ENCODE assay signal across 10 mouse cellular contexts in the genomic region with DNA sequence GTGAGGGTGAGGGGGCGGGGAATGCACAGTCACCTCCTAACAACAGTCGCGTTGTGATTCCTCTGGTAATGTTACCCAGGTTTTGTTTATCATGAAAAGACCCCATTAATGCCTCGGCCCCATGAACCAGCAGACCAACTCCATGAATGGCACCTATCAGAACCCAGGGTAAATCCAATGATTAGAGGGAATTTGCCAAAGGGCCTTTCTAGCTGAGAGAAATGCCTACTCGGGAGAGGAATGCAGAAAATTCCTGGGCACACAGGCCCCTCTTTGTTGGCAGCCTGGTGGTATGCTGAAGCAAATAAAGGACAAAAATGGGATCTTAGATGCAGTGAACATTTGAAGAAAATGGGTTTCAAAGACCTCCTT. TPM values are rescaled to one million over a fixed set of nuclear protein-coding genes. Genes with fewer than 3 reads are reported as not detected.
DNase-seq lines count a peak whose midpoint lies in the region; ATAC-seq and TF ChIP-seq lines count a peak whose summit lies in the region.
"Had no signal": no experiment of that assay in that cellular context is flagged by ENCODE, and none has a peak within 500 bp of the region (broad histone marks: within the 10 kb centered on the region; RNA-seq: fewer than 3 reads in every experiment).

No protein-coding gene starts in this region.

- H3K4me3 ChIP-seq in forebrain, embryonic 10.5 days = peak overlapping the region; percentile 35; the same call in 1 of the 2 replicates
- no peak overlapping the region for H3K4me3 ChIP-seq in forebrain, postnatal 0 days (ENCODE audit: low read depth, low read length)
- H3K4me3 ChIP-seq in neural tube, embryonic 11.5 days (ENCODE audit: low read depth, low read length) = no peak overlapping the region
- H3K4me3 ChIP-seq in limb, embryonic 13.5 days = no peak overlapping the region

- H3K36me3 ChIP-seq in forebrain, embryonic 10.5 days (replicated peaks) = peaks cover 71% of the 10 kb centered on the region
- no peaks in the 10 kb centered on the region for H3K36me3 ChIP-seq in forebrain, postnatal 0 days (ENCODE audit: insufficient read depth)
- no peaks in the 10 kb centered on the region for H3K36me3 ChIP-seq in neural tube, embryonic 11.5 days (ENCODE audit: control insufficient read depth, insufficient read depth, low read length)
- H3K36me3 ChIP-seq in limb, embryonic 13.5 days = peaks cover 32% of the 10 kb centered on the region

- H3K4me2 ChIP-seq in forebrain, postnatal 0 days (ENCODE audit: low read depth) = no peak overlapping the region
- H3K4me2 ChIP-seq in neural tube, embryonic 11.5 days (ENCODE audit: low read depth) = no peak overlapping the region
- peak overlapping the region; percentile 42 for H3K4me2 ChIP-seq in limb, embryonic 13.5 days (replicated peaks)

- no peaks in the 10 kb centered on the region for H3K9me3 ChIP-seq in forebrain, embryonic 10.5 days
- no peaks in the 10 kb centered on the region for H3K9me3 ChIP-seq in forebrain, postnatal 0 days (ENCODE audit: low read length)
- H3K9me3 ChIP-seq in neural tube, embryonic 11.5 days (ENCODE audit: control insufficient read depth, low read length) = no peaks in the 10 kb centered on the region
- H3K9me3 ChIP-seq in limb, embryonic 13.5 days = no peaks in the 10 kb centered on the region

- peak; percentile 59 for DNase-seq in forebrain, embryonic 10.5 days (ENCODE audit: extremely low spot score, low spot score)
- DNase-seq in forebrain, postnatal 0 days = no peak
- DNase-seq in neural tube, embryonic 11.5 days (ENCODE audit: low spot score) = peak; percentile 46
- DNase-seq in neural tube, embryonic 10.5 days (ENCODE audit: extremely low spot score, low spot score) = no peak
- peak; percentile 29 for DNase-seq in yolk sac, embryonic 10.5 days (ENCODE audit: low spot score)
- no peak for DNase-seq in right cerebral cortex, postnatal 10 days (ENCODE audit: low spot score in 2 of 2)
- no peak for DNase-seq in thymus, postnatal 36 days
- DNase-seq: lung, postnatal 14 days had no signal

- no peak overlapping the region for H3K9ac ChIP-seq in forebrain, postnatal 0 days
- no peak overlapping the region for H3K9ac ChIP-seq in neural tube, embryonic 11.5 days (ENCODE audit: low read length)
- no peak overlapping the region for H3K9ac ChIP-seq in limb, embryonic 13.5 days

- ATAC-seq in forebrain, postnatal 0 days = no peak
- peak; percentile 32; the same call in 1 of the 2 replicates for ATAC-seq in neural tube, embryonic 11.5 days (ENCODE audit: insufficient read depth, low FRiP score, low TSS enrichment)
- no peak for ATAC-seq in limb, embryonic 13.5 days (ENCODE audit: low FRiP score, low read depth)

- WGBS in forebrain, embryonic 10.5 days = 9% methylated on average over 5 of the region's 5 CpGs
- 11% methylated on average over 5 of the region's 5 CpGs for WGBS in forebrain, postnatal 0 days
- 22% methylated on average over 5 of the region's 5 CpGs for WGBS in neural tube, embryonic 11.5 days
- 23% methylated on average over 5 of the region's 5 CpGs for WGBS in limb, embryonic 13.5 days

- H3K4me1 ChIP-seq in forebrain, embryonic 10.5 days = peaks cover 98% of the 10 kb centered on the region
- 0 out of 2 replicates have a peak, but pooled peaks cover 4% of the 10 kb centered on the region for H3K4me1 ChIP-seq in forebrain, postnatal 0 days (ENCODE audit: insufficient read depth)
- peaks cover 41% of the 10 kb centered on the region for H3K4me1 ChIP-seq in neural tube, embryonic 11.5 days (ENCODE audit: control insufficient read depth, insufficient read depth, low read length)
- peaks cover 68% of the 10 kb centered on the region for H3K4me1 ChIP-seq in limb, embryonic 13.5 days

- H3K27ac ChIP-seq in forebrain, embryonic 10.5 days = peak overlapping the region; percentile 92
- H3K27ac ChIP-seq in forebrain, postnatal 0 days (ENCODE audit: low read depth, low read length) = no peak overlapping the region
- peak overlapping the region; percentile 85 for H3K27ac ChIP-seq in neural tube, embryonic 11.5 days (ENCODE audit: low read depth, low read length)
- H3K27ac ChIP-seq in limb, embryonic 13.5 days = peak overlapping the region; percentile 86

- H3K27me3 ChIP-seq in forebrain, embryonic 10.5 days (ENCODE audit: poor library complexity, severe bottlenecking) = no peaks in the 10 kb centered on the region
- peaks cover 25% of the 10 kb centered on the region; the same call in 1 of the 2 replicates for H3K27me3 ChIP-seq in forebrain, postnatal 0 days (ENCODE audit: insufficient read depth, low read length)
- no peaks in the 10 kb centered on the region for H3K27me3 ChIP-seq in neural tube, embryonic 11.5 days (ENCODE audit: control insufficient read depth, insufficient read depth, low read length)
- no peaks in the 10 kb centered on the region for H3K27me3 ChIP-seq in limb, embryonic 13.5 days

- no peak for TF ChIP-seq CTCF in forebrain, postnatal 0 days (IDR thresholded peaks at IDR 0.05; ENCODE audit: low read depth)

RNA-seq across cellular contexts. Expression of a gene that starts 59.2 kb away (rescaled TPM):
- polyA plus RNA-seq in forebrain, embryonic 10.5 days (2016; fragmentation: Nextera tagmentation; extraction: Ambion mirVana) = 115 and 117 TPM in 2 replicates
- total RNA-seq in forebrain, postnatal 0 days (2014; rRNA removed) = 0.15 and 0.52 TPM in 2 replicates
- 0.13 and 0.24 TPM in 2 replicates for polyA plus RNA-seq in forebrain, postnatal 0 days (2015; fragmentation: Nextera tagmentation; extraction: Ambion mirVana)
- polyA plus RNA-seq in neural tube, embryonic 11.5 days (2014; fragmentation: Nextera tagmentation; extraction: Ambion mirVana) = 49.7 and 65.5 TPM in 2 replicates
- polyA plus RNA-seq in limb, embryonic 13.5 days (2015; fragmentation: Nextera tagmentation; extraction: Ambion mirVana) = 88.7 and 108 TPM in 2 replicates
- polyA plus RNA-seq: frontal cortex, adult 2 months had no signal

Comparison
In these comparisons a context has a peak if more than half of its experiments do, and no peak if none do; other contexts are left out.
1. DNase-seq: peak in forebrain, embryonic 10.5 days (single experiment), neural tube, embryonic 11.5 days (single experiment) and yolk sac, embryonic 10.5 days (single experiment); none in forebrain, postnatal 0 days (single experiment), neural tube, embryonic 10.5 days (single experiment), right cerebral cortex, postnatal 10 days (0 of 2) and thymus, postnatal 36 days (0 of 2).
2. RNA of a gene that starts 59.2 kb away (polyA plus RNA-seq): 115 to 117 TPM in forebrain, embryonic 10.5 days, 88.7 to 108 TPM in limb, embryonic 13.5 days and 49.7 to 65.5 TPM in neural tube, embryonic 11.5 days; 0.13 to 0.24 TPM in forebrain, postnatal 0 days; every median in the first group is over 10 times any median in the second.